Mouse (Mus musculus): ENCODE results near the gene Tdrd7. TPM values are rescaled to one million over a fixed set of nuclear protein-coding genes. Genes with fewer than 3 reads are reported as not detected.

Gene Tdrd7
- polyA plus RNA-seq, 1 experiment from 2014 or later: 10.3 TPM

GRCm38 (mm10) chr4:45956131-45956530 lies 9.0 kb upstream of the Tdrd7 start:
- no peak overlapping the region for H3K4me3 ChIP-seq

GRCm38 (mm10) chr4:45956706-45957105 lies 8.4 kb upstream of the Tdrd7 start:
- Histone ChIP-seq H3K4me3 (no peak overlapping the region), H3K9ac (no peak overlapping the region), H3K4me2 (replicated peaks) (no peak overlapping the region), H3K36me3 (no peaks in the 10 kb centered on the region), H3K27ac (no peak overlapping the region), H3K9me3 (no peaks in the 10 kb centered on the region), H3K4me1 (no peaks in the 10 kb centered on the region), H3K27me3 (no peaks in the 10 kb centered on the region)
- no peak for ATAC-seq (ENCODE audit: low FRiP score, low read depth)
- WGBS: 93% methylated on average over 4 of the region's 4 CpGs

More at GRCm38 (mm10) chr4:45956131-45956530, 9.0 kb upstream of the Tdrd7 start:
- Histone ChIP-seq H3K9me3 (no peaks in the 10 kb centered on the region), H3K36me3 (no peaks in the 10 kb centered on the region), H3K4me1 (no peaks in the 10 kb centered on the region), H3K9ac (no peak overlapping the region), H3K27me3 (no peaks in the 10 kb centered on the region), H3K27ac (no peak overlapping the region), H3K4me2 (replicated peaks) (no peak overlapping the region)
- WGBS: 92% methylated on average over 8 of the region's 8 CpGs
- no peak for ATAC-seq (ENCODE audit: low FRiP score, low read depth)

DNA sequence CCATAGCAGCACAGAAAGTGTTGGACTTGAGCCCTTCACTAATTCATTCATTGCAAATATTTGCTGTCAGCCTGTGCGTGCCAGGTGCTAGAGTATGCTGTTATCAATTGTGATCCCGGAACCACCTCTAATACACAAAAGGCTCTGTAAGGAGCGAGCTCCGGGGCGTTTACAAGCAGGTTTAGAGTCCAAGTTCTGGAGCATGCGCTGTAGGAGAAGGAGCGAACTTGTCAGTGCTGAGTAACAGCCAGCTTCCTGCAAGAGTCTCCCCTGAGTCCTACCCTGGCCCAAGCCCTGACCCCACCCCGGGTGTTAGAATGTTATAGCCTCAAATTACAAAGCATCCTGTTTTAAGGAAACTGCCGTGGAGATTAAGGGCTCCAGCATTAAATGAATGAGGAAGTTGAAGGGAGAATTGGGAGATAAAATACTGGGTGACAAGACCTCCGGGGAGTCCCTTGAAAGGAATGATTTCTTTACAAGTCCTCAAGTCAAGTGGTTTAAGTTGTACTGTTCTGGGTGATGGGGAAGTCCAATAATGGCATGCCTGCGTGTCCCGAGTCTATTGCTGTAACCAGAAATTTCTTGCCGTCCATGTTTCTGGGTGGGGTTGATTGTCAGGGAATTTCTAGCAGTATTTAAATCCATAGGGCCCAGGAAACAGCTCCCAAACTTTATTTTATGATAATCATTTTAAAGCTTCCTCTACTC lies 758 bp downstream of the Tdrd7 start:
- Histone ChIP-seq H3K4me2 (replicated peaks) (peak overlapping the region; percentile 45), H3K27me3 (peaks cover 2% of the 10 kb centered on the region; the same call in 1 of the 2 replicates), H3K4me3 (peak overlapping the region; percentile 8; the same call in 1 of the 2 replicates), H3K4me1 (peaks cover 10% of the 10 kb centered on the region), H3K9ac (peak overlapping the region; percentile 43; the same call in 1 of the 2 replicates), H3K27ac (no peak overlapping the region), H3K9me3 (no peaks in the 10 kb centered on the region), H3K36me3 (no peaks in the 10 kb centered on the region)
- WGBS: 11% methylated on average over 13 of the region's 13 CpGs
- ATAC-seq (ENCODE audit: low FRiP score, low read depth): no peak

GRCm38 (mm10) chr4:45966716-45967115 lies 1.6 kb downstream of the Tdrd7 start:
- Histone ChIP-seq H3K9ac (no peak overlapping the region), H3K4me3 (no peak overlapping the region), H3K27ac (no peak overlapping the region), H3K4me1 (peaks cover 10% of the 10 kb centered on the region), H3K27me3 (peaks cover 5% of the 10 kb centered on the region; the same call in 1 of the 2 replicates), H3K36me3 (no peaks in the 10 kb centered on the region), H3K4me2 (replicated peaks) (no peak overlapping the region), H3K9me3 (no peaks in the 10 kb centered on the region)
- ATAC-seq (ENCODE audit: low FRiP score, low read depth): no peak
- 24% methylated on average over 6 of the region's 6 CpGs for WGBS

GRCm38 (mm10) chr4:45967479-45968341 lies 2.6 kb downstream of the Tdrd7 start:
- Histone ChIP-seq H3K4me1 (peaks cover 11% of the 10 kb centered on the region), H3K27ac (no peak overlapping the region), H3K27me3 (peaks cover 9% of the 10 kb centered on the region), H3K4me3 (no peak overlapping the region), H3K9me3 (no peaks in the 10 kb centered on the region), H3K4me2 (replicated peaks) (no peak overlapping the region), H3K36me3 (no peaks in the 10 kb centered on the region), H3K9ac (no peak overlapping the region)
- 48% methylated on average over 9 of the region's 9 CpGs for WGBS
- ATAC-seq (ENCODE audit: low FRiP score, low read depth): no peak

DNA sequence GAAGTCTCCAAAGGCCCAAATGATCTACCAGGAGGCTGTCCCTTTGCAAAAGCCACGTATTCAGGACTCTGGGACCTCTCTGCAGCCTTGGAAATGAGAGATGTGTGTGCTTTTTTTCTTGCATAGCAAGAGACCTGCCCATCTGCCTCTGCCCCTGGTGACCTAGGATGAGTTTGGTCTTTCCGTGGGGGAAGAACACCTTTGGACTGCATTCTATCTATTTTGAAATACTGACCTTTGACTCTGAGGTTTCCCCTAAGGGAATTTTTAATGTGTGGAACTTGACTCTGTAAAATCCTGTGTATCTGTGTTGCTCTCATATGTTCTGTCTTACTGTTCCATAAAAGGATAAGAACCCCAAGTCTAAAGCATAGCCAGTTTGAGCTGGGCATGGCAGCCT lies 3.9 kb downstream of the Tdrd7 start:
- ATAC-seq (ENCODE audit: low FRiP score, low read depth): no peak
- Histone ChIP-seq H3K27ac (no peak overlapping the region), H3K4me2 (replicated peaks) (no peak overlapping the region), H3K4me3 (no peak overlapping the region), H3K27me3 (peaks cover 21% of the 10 kb centered on the region), H3K4me1 (peaks cover 20% of the 10 kb centered on the region), H3K36me3 (no peaks in the 10 kb centered on the region), H3K9me3 (no peaks in the 10 kb centered on the region), H3K9ac (no peak overlapping the region)
- 54% methylated on average over 2 of the region's 2 CpGs for whole genome bisulfite sequencing

DNA sequence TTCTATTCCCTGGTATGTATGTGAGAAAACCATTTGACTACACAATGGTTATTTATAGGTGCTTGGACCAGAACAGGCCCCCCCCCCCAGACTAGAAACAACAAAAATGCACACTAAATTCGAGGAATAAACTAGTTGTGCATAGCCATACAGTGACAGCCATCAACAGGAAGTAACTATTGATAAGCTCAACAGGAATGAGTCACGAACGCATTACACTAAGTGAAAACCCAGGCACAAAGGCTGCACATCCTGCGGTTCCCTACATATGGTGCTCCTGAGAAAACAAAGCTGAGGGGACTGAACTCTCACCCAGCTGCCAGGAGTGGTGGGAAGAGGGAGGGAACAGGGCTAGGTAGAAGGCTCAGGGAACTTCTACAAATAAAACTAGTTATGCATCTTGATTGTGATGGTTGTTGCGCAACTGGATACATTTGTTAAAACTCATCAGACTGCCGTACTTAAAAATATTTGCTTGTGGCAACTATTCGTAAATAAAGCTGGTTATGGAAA lies 5.0 kb downstream of the Tdrd7 start:
- no peak for ATAC-seq (ENCODE audit: low FRiP score, low read depth)

GRCm38 (mm10) chr4:45971806-45972447 lies 6.8 kb downstream of the Tdrd7 start:
- Histone ChIP-seq H3K9ac (peak overlapping the region; percentile 81), H3K27me3 (peaks cover 33% of the 10 kb centered on the region), H3K4me2 (replicated peaks) (peak overlapping the region; percentile 95), H3K4me3 (peak overlapping the region; percentile 89), H3K36me3 (no peaks in the 10 kb centered on the region), H3K4me1 (peaks cover 10% of the 10 kb centered on the region), H3K27ac (no peak overlapping the region), H3K9me3 (no peaks in the 10 kb centered on the region)
- 2% methylated on average over 50 of the region's 51 CpGs for WGBS
- ATAC-seq (ENCODE audit: low FRiP score, low read depth): peak; percentile 98

More for the DNA sequence above, 5.0 kb downstream of the Tdrd7 start:
- peaks cover 20% of the 10 kb centered on the region for H3K4me1 ChIP-seq
- H3K9me3 ChIP-seq: no peaks in the 10 kb centered on the region
- H3K27ac ChIP-seq: no peak overlapping the region
- no peak overlapping the region for H3K9ac ChIP-seq
- WGBS: 77% methylated on average over 7 of the region's 7 CpGs
- no peak overlapping the region for H3K4me2 ChIP-seq (replicated peaks)
- H3K27me3 ChIP-seq: peaks cover 31% of the 10 kb centered on the region
- H3K36me3 ChIP-seq: no peaks in the 10 kb centered on the region
- H3K4me3 ChIP-seq: no peak overlapping the region

GRCm38 (mm10) chr4:45972448-45972854 lies 7.3 kb downstream of the Tdrd7 start:
- Histone ChIP-seq H3K4me2 (replicated peaks) (peak overlapping the region; percentile 95), H3K4me3 (peak overlapping the region; percentile 89), H3K9ac (peak overlapping the region; percentile 81), H3K4me1 (peaks cover 10% of the 10 kb centered on the region), H3K27ac (no peak overlapping the region), H3K36me3 (no peaks in the 10 kb centered on the region), H3K27me3 (peaks cover 33% of the 10 kb centered on the region), H3K9me3 (no peaks in the 10 kb centered on the region)
- no peak; the same call in 1 of the 2 replicates for ATAC-seq (ENCODE audit: low FRiP score, low read depth)
- under 1% methylated on average over 50 of the region's 53 CpGs for WGBS

DNA sequence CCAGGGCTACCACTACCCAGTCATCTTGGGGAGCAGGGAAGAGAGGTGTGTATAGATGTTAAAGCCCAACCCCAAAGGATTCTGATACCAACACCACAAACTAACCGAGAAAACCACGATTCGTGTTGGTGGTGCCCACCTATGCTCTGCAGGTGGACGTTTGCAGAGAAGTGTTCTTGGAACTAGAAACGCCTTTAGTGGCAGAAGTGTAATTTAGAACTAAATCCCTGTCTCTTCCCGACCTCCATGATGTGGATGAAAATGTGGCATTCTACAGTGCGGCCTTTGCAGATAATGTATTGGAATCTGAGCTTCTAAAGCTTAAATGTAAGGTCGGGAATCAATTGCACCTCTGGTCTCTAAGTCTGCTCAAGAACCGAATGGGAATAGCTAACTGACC lies 7.8 kb downstream of the Tdrd7 start:
- Histone ChIP-seq H3K36me3 (no peaks in the 10 kb centered on the region), H3K27me3 (peaks cover 33% of the 10 kb centered on the region), H3K27ac (no peak overlapping the region), H3K4me2 (replicated peaks) (peak overlapping the region; percentile 95), H3K9ac (peak overlapping the region; percentile 81), H3K4me1 (peaks cover 10% of the 10 kb centered on the region), H3K9me3 (no peaks in the 10 kb centered on the region), H3K4me3 (peak overlapping the region; percentile 89)
- WGBS: 28% methylated on average over 9 of the region's 9 CpGs
- ATAC-seq (ENCODE audit: low FRiP score, low read depth): no peak

DNA sequence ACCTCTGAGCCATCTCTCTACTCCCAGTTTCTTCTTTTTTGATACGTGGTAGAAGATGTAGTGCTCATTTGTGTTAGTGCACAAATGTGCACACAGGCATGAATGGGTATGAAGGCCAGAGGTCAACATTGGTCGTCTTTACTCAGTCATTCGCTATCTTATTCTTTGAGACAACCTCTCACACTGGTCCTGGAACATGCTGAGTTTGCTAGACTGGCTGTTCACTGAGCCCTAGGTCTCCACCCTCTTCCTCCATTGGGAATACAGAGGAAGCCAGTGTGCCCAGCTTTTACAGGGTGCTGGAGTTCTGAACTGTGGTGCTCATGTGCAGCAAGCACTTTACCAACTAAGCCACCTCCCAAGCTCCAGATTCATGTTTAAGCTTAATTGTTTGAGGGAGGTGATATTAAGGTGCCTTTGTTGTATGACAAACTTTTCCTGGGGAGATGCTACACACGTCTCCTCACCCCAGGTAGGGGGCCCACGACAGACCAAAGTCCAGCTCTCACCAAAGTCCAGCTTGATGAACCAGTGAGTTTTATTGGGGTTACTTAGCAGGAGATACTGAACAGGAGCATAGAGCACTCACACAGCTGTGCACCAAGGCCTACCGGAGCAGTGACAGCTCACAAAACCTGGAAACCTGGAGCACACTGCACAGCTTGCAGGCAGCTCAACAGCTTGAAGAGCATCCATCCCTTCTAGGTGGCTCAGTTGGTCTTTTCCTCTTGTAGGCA lies 12.0 kb downstream of the Tdrd7 start:
- Histone ChIP-seq H3K4me2 (replicated peaks) (no peak overlapping the region), H3K9me3 (no peaks in the 10 kb centered on the region), H3K4me1 (peaks cover 10% of the 10 kb centered on the region), H3K27ac (no peak overlapping the region), H3K36me3 (no peaks in the 10 kb centered on the region), H3K27me3 (peaks cover 41% of the 10 kb centered on the region), H3K9ac (no peak overlapping the region), H3K4me3 (no peak overlapping the region)
- no peak for ATAC-seq (ENCODE audit: low FRiP score, low read depth)
- 77% methylated on average over 6 of the region's 6 CpGs for WGBS

All from limb, embryonic 13.5 days (tissue).